Mouse (Mus musculus): ENCODE results near the gene Arl4d.

GRCm38 (mm10) chr11:101671255-101671654, 5.9 kb downstream of the Arl4d start:
- TF ChIP-seq CTCF (IDR thresholded peaks at IDR 0.05) (no peak), POLR2A (IDR thresholded peaks at IDR 0.05; ENCODE audit: insufficient read depth, low read depth, low read length) (no peak), EP300 (IDR thresholded peaks at IDR 0.05; ENCODE audit: insufficient read depth, low read depth, low read length) (no peak)
